Mouse (Mus musculus) cerebellum, adult 8-10 months (tissue): ENCODE data around the gene Stx17.

Source experiments
- DNase-seq: peaks from one replicate; pipeline ENCODE4 v3.0.0; 2022

The Stx17 gene

DNA sequence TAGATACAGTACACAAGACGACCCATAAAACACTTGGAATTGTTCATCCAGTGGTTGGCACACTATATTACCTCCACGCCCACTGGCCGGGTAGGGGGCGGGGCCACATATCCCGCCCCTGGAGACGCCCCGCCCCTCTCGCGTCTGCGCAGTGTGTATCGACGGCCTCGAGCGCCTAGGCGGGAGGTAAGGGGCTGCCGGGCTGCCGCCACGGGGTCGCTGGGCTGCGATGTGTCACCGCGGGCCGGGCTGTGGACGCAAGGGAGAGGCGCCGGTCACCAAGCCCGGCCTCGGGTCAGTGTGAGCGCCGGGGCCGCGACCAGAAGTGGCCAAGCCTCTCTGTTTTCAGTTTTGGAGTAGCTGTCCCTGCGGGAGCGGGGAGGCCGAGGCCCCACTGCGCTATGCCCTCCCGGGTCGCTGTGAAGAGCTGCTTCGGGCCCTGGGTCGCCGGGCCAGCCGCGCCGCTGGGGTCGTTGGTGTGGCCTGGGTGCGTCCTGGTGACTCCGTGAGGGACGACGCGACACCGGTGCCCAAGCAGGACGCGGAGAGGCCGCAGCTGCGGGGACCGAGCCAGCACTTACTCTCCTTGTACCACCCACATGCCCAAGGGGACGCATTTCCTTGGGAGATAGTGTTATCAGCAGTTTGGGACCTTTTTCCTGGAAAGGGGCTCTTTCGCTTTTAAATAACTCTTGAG is at the start of gene Stx17:
Stx17 (plus strand) TSS at position 143 of the 697 bp plus-strand sequence.
- DNase-seq = peak; percentile 81

DNA sequence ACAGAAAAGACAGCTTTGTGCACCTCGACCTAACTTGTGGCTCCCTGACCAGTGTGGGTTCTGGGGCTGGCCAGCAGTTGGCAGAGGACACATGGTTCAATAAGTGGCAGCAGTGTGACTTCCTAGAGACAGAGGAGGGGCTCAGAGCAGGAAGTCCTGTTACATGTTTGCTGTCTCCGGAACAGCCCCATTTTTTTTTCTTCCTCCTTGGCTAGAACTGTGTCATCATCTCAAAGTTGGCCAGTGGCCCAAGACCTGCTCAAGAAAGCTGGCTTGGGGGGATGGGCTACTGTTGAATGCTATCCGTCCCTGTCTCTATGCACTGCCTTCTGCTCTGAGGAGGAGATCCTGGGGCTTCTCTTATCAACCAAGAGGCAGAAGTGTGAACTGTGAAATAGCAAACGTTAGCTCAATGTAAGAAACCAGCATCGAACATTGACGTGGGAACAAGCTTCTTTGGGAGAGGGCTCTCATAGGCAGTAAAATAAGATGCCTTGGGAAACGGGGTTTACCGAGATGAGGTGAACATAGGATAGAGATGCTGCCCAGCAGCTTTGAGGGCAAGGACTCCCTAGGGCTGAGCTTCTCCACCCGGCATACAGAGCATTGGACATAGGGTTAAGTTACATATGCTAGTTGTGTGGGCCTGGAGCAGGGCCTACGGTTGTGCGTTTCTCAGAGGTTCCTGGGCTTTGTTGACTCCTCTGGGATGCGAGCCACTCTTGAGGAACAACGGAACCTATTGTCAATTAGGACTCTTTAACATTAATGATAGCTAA is 47.8 kb upstream of the Stx17 start:
- DNase-seq = no peak

DNA sequence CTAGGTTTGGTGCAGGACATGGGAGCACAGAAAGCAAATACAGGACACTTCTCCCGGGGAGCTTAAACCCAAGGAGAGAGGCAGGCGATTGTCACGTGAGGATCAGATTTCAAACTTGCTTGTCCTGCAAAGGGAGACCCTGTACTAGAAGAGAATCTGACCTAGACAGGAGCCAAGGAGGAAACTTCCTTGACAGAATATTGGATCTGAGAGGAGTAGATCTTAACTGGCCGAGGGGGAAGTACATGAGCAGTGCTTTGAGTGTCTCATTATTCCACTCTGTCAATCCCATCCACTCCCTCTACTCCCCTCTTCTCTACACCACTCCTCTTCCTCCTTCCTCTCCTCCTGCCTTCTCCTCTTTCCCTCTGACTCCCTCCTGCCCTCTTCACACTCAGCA is 46.5 kb upstream of the Stx17 start:
- DNase-seq = no peak

DNA sequence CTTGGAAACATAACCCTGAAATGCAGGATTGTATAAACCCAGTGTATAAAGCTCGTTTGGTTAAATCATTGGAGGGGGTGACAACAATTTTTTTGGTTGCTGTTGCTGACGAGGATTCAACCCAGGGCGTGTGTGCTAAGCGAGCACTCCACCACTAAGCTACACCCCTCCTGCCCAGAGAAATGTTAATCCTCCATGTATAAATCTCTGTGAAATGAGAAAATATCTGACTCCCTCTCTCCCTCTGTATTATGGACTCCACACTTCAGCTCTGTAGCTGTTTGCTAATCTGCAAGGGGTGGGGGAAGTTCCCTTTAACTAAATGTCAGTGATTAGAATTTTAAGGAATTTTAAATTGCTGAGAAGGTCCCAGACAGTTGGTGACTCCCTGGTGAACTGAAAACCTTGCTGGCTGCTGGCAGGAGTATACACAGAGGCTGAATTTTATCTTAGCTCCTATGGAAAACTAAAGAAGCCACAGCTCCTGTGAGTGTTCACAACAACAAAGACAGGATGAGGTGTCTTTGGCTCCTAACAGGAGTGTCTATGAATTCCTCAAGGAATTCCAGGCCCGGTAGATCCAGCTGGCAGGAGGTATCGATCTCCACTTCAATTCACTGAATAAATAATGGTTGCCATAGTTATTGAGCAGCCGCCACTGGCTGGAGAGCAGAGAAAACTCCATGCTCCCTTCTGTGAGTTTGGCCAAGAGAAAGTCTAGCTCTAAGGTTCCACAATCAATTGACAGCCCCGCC is 45.3 kb upstream of the Stx17 start:
- DNase-seq = no peak

DNA sequence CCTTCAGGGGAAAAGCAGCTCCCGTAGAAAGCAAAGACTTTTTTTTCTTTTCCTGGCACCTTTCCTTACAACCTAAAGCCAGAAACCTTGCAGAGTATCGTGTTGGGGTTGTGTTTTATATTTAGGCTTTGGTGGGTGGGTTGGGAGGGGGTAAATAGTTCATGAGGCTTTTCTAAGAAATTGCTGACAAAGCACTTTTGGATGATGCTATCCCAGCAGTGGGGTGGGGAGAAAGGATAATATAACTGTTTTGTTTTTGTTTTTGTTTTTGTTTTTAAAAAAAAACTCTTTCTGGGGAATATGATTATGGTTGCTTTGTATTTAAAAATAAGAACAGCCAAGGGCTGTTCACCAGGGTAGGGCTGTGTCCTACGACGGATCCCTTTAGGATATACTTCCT is 41.3 kb upstream of the Stx17 start:
- DNase-seq = no peak

DNA sequence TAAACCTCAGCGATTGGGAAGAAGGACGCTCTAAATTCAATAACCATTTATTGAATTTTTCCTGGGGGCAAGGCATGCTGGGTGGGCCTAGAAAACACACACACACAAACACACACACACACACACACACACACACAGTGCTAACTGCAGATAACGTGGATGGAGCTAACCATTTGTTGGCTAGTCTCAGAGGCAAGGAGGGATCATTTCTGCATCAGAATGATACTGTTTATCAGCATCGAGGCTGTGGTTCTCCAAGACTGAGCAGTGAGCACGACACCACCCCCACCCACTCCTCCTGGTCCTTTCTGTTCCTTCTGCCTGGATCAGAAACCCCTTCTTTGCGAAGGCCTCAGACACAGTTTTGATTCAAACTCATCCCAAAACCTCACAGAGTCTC is 38.1 kb upstream of the Stx17 start:
- no peak for DNase-seq

DNA sequence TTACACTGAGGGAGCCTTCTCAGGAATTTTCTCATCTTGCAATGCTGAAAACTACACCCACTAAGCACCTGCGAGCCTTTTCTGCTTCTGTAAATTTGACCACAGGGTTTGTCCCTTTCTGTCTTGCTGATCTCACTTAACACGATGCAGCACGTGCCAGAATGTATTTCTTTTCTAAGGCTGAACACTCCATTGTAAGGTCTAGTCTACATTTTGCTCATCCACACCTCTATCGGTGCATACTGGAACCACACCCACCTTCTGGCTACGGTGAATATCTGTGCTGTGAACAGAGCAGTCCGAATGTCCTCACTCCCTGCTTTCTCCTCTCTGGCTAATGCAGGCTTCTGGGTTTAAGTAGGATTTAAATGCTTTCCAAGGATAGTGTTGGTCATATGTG is 37.2 kb upstream of the Stx17 start:
- DNase-seq = no peak

DNA sequence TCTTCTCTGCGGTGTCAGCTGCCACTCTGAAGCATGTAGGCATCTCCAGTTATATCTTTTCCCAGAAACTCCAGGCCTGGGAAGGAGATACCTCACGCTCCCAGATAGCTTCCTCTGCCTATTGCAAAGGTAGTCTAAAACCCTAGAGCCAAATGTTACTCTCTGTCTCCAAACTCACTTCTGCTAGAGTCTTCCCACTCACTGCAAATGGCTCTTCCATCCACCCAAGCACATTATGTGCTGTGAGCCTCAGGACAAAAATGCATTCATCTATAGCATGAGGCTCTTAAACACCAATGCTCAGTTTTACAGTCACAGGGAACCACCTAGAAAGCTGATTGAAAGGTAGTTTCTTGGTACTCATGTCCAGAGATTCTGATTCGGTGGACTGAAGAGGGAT is 31.5 kb upstream of the Stx17 start:
- DNase-seq = no peak

DNA sequence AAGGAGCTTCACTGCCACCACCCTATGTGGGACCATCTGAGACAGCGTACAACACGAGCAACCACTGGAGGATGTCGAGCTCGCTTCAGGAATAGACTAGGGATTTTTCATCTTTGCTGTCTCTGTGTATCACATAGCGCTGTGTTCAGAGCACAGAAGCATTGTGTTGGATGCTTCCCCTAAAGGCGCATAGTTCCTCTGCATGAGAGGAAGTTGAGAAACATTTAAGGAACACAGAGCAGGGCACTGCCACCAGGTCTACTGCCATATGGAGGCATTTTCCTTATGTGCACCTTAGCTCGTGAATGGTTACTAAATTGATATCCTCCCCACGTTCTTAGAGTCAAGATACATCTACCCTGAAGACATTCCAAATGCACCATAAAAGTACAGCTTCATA is 24.5 kb upstream of the Stx17 start:
- DNase-seq = no peak

DNA sequence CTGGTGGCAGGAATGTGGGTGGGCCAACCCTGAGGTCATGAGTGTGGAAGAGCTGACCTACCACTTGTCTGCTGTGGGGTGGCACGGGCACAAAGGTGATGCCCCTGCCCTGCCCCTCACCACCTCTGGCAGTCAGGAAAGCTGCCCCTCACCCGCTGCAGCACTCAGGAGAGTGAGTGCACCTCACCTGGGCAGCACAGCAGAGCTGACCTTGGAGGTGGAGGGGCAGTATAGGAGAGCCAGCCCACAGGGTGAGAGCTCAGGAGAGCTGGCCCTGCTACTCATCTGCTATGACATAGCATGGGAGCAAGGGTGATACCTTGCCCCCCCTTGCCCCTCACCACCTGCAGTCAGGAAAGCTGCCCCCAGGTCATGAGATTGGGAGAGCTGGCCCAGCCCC is 22.7 kb upstream of the Stx17 start:
- DNase-seq = no peak

DNA sequence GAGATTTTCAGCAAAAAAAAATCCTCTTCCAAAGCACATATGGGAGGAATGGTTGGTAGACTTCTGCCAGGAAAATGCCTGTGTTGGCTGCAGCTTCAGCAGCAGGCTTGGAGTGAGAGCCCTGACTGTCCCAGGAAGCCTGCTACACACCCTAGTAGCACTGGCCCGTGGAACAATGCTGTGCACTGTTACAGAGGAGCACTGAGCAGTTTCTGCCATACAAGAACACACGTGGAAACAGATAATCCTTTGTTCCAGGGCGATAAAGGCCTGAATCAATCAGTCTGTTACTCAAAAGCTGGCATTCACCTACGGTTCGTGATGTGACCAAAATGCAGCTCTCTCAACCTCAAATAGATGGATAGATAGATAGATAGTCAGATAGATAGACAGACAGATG is 19.3 kb upstream of the Stx17 start:
- no peak for DNase-seq

DNA sequence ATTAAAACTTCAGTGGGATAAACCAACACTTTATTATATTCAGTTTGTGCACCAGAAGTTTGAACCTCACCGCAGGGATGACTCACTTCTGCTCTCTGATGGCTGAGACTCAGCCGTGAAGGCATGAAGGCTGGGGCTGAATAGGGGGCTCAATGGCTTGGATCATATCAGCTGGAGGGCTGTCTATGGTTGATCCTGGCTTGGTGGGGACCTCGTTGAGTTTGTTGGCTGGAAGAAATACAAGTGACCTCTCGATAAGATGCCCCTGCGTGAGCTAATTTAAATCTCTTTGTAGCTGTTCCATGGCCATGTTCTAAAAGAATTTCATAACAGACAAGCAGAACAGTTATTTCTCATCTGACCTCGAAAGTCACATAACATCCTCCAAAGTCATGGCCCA is 17.6 kb upstream of the Stx17 start:
- no peak for DNase-seq

DNA sequence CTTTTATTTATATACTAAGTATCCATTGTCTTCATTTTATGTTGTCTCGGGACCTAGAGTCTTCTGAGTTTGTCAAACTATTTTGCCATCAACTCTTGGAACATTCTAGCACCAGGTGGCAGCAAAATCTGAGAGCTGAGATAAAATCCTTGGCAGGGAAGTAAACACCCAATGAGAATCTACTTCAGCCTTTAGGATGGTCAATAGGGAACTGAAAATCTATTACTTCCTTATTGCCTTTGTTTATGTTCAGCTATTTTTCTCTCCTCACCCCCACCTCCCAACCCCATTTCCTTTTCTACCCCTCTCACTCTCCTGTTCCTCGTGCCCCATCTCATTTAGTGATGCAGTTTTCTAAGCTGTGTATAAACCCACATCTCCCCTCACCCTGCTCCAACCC is 16.1 kb upstream of the Stx17 start:
- DNase-seq = no peak

DNA sequence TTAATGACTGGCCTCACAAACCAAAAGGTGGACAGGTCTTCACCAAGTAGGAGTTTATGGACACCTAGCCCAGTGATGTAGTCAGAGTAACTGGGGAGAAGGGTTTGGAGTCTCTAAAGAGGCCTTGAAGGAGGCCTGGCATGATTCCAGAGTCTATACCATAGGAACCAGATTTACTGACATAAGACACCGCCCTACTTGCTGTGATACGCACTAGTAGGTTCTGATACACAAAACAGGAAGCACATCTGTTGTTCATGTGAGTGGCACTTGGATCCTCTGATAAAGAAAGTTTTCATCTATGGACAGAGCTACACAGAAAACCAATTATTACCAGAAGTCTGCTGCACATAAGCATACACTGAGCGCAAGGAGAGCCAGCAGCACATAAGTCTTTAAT is 14.4 kb upstream of the Stx17 start:
- DNase-seq = no peak

DNA sequence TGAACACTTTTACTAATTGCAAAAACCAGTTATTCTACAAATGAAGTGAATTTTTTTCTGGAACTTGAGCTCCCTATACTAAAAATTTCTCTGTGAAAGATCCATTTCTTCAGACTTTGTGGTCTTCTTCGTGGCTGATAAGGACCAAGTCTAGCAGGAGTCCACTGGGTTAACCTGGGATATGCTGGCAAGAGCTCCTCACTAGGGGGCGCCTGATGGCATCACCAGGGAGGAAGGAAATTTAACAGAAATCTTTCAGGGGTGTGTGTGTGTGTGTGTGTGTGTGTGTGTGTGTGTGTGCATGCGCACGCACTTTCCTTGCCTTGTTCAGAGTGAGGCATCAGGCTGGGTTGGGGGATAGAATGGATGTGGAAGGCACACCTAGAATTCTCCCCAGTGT is 8.5 kb upstream of the Stx17 start:
- no peak for DNase-seq

DNA sequence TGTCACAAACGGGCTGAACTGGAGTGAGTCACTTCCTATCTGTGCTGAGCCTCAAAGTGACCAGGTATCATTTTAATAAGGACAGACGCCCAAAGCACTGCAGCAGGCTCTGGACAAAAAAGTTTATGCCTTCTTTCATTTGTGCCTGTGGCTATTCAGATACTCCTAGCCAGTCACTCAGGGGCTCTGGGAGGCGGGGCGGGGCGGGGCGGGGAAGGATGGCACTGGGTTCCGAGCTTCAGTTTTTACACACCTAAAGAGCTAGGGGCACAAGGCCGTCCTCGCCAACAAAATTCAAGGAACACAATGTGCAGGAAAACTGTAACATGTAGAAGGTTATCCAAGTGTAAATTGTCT is 321 bp upstream of the Stx17 start:
- DNase-seq = no peak

DNA sequence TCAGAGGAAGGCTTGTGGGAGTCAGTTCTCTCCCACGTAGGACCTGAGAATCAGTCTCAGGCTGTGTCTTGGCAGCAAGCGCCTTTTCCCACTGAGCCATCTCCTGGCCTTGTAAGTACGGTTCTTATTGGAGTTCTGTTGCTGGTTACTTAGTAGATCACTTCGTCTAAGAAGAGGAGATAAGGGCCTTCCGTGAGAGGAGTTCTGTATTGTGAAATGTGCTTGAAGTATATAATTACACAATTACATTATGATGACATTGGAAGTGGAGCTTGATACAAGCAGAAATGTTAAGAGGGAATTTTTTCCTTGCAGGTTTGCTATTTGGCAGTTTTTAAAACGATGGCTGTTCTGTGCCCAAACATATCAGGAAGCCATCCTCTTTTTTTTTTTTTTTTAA is 5.6 kb downstream of the Stx17 start:
- DNase-seq = no peak

DNA sequence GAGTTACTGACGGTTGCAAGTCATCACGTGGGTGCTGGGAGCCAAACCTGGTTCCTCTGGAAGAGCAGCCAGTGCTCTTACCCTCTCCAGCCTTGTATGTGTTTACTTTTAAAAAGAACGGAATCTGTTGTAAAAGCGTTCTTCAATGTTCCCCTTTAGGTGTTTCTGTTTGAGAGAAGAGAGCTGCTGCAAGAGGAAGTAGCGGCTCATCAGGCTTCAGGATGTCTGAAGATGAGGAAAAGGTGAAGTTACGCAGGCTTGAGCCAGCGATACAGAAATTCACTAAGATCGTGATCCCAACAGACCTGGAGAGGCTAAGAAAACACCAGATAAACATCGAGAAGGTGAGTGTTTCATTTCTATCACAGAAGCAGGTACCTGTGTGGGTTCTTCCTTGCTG is 6.9 kb downstream of the Stx17 start:
- DNase-seq = no peak

DNA sequence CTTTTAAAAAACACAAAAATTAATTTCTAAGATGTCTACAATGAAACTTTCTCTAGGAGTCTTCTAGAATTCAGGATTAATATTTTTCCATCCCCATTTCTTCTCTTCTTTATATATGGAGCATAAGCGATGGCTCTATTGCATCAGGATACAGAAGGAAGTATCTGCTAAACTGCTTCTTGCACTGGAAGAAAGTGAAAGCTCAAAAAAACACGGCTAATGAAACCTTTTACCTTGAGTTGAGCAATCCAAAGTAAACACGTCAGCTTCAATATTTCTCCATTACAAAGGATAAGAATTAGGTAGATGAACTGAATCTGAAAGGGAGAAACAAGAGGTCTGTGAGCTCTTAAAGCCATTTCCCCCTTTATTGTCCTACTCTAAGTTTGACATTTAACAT is 8.0 kb downstream of the Stx17 start:
- DNase-seq = no peak

DNA sequence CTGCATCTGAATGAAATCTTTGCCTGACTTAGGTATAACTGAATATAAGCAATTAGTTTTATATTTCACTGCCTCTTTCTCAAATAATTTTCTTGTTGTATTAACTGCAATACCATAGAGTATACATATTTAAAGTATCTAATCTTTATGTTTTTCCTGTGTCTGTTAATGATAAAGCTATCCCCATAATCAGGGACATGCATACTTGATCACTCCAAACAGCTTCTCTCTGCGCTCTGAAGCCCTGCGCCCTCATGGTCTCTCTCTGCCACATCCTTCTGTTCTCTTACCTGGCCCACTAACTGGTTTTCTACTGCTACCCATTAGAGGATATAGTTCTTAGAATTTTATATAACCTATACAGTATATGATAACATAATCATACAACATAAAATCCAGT is 24.8 kb downstream of the Stx17 start:
- no peak for DNase-seq

DNA sequence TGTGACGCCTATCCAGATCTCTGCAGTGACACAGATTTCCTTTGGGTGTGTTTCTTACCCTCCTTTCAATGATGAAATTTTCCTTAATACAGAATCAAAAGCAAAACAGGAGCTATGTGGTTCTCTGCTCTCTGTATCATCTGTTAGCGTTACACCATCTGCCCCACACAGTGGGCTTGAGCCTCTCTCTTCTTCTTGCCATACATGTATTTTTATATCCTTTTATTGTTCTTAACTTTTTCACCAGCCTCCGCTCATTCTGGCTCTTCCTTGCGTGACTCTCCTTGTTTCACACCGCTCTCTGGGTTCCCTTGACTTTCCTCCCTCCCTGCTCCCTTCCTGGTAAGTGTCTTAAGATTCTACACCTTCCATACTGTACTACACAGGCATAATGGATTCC is 28.5 kb downstream of the Stx17 start:
- no peak for DNase-seq

DNA sequence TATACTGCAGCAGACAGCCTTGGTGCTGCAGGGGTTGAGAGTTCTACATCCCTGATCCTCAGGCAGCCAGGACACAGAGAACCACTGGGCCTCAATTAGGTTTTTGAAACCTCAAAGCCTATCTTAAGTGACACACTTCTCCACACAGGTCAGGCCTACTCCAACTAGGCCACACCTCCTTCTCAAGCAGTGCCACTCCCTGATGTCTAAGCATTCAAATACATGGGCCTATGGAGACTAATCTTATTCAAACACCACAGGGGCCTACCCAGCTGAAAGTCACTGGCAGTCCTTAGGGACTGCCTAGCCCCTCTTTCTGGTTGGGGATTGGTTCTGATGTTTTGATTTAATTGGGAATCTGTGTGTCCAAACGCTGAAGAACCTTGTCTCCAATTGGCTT is 31.1 kb downstream of the Stx17 start:
- DNase-seq = no peak

DNA sequence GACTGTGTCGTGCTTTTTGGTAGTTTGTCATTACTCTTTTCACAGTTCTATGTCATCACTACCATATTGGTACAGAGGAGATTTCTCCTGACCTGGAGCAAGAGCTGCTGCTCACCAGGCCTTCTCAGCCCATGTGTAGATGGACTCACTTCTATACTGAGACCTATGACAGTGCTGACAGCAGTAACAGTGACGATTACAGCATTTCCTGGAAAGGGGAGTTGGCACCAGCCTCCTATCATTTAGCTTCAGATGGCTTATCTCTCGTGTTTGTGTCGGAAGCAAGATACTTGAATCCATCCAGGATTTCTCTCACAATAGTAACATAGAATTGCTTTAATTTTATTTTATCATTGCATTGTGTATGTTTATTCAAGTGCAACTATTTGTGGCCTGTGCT is 35.7 kb downstream of the Stx17 start:
- no peak for DNase-seq

DNA sequence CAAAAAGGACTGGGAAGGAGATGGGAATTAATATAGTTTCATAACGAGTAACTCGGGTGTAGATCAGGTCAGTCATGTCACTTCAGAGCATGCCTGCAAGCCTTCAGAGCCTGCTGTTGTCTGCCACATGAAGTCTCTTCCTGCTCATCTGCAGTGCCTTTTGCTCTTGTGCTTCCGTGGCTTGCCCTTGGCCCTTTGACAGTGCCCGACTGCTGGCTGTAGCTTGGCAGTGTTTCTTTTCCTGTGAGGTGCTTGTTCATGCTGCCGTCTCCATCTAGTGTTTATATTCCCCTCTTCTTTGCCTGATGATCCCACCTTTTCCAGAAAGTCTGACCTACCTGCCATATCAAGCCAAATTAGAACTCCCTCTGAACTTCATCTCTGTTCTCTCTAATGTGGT is 39.1 kb downstream of the Stx17 start:
- no peak for DNase-seq
